Mouse (Mus musculus) adrenal gland, postnatal 14 days (tissue): Measurements from ENCODE around the gene Rffl. TPM values are rescaled to one million over a fixed set of nuclear protein-coding genes. Genes with fewer than 3 reads are reported as not detected.
A peak's percentile ranks its signal among the peaks of the same experiment; 100 is the strongest.

Source experiments
- DNase-seq: peaks from one replicate; pipeline ENCODE4 v3.0.0; 2021; ENCODE audit warnings: mixed read lengths
- total RNA-seq: library from RNA; stranded (reverse); gene quantifications from 2 replicates; pipeline ENCODE4 v1.2.3, GENCODE M21; 2021

Rffl gene
- total RNA-seq, 1 experiment from 2014 or later = 7.8 TPM

DNA sequence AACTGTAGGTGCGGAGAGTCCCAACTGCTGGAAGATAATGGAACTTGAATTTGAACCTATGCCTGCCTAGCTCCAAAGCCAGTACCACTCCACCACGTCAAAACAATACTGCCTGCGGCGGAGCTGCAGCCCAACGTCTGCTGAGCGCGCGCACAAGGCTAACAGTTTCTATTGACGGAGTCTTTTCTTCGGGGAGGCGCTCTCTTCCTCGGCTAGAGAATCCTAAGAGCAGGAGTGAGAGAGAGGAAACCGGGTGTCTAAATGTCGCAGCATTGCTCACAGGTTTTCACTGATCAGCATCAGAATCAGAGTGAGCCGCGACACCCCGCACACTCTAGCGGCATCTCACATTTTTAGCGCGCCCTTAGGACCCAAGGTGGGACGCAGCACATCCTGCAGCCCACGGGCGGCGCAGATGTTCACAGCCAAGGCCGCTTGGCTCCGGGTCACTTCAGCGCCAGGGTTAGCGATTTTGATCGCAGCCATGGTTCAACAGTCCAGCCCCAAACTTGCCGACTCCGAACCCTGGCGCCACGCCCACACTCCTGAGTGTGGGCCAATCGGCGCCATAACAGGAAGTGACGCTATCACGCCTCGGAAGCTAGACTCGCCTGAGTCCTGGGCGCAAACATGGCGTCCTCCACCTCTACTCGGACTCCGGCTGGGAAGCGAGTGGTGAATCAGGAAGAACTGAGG is 107.1 kb downstream of the Rffl start, which contains the start of the genes Cct6b and Zfp830:
Gene Cct6b (minus strand): TSS at position 580 of the 696 bp plus-strand sequence.
Gene Zfp830 (plus strand): TSS at position 604 of the 696 bp plus-strand sequence.
- peak; percentile 97 for DNase-seq

- no peak for DNase-seq
Observed at GRCm38 (mm10) chr11:82763261-82763660, 107.7 kb downstream of the Rffl start.

- DNase-seq = no peak
Observed at GRCm38 (mm10) chr11:82762286-82762829, 108.7 kb downstream of the Rffl start.

GRCm38 (mm10) chr11:82755919-82756318 is 115.1 kb downstream of the Rffl start:
- no peak for DNase-seq

Other genes with a start within 250 kb of the Rffl start
- gene Cct6b, start 106.9 kb downstream of the Rffl start, total RNA-seq = 0.59 and 0.64 TPM in 2 replicates
- 20.1 and 21.7 TPM in 2 replicates for gene Zfp830, start 106.9 kb downstream of the Rffl start, total RNA-seq
- gene Lig3, start 90.1 kb downstream of the Rffl start, total RNA-seq = 22.0 and 22.5 TPM in 2 replicates
- 15.0 and 15.4 TPM in 2 replicates for gene Rad51d, start 19.4 kb upstream of the Rffl start, total RNA-seq
- gene Fndc8, start 20.9 kb upstream of the Rffl start, total RNA-seq = 0.15 and 0.23 TPM in 2 replicates
- gene Nle1, start 37.2 kb upstream of the Rffl start, total RNA-seq = 17.7 and 26.5 TPM in 2 replicates
- 18.7 and 24.2 TPM in 2 replicates for gene Unc45b, start 39.3 kb upstream of the Rffl start, total RNA-seq
- gene Slfn5, start 80.1 kb upstream of the Rffl start, total RNA-seq = 56.2 and 66.5 TPM in 2 replicates
- gene Slfn9, start 120.6 kb upstream of the Rffl start, total RNA-seq = 10.8 and 10.9 TPM in 2 replicates
- gene Slfn8, start 149.6 kb upstream of the Rffl start, total RNA-seq = 0.93 and 2.1 TPM in 2 replicates
- 4.1 and 15.8 TPM in 2 replicates for gene Slfn2, start 193.9 kb upstream of the Rffl start, total RNA-seq
- 0.48 and 5.3 TPM in 2 replicates for gene Slfn1, start 245.6 kb upstream of the Rffl start, total RNA-seq